Mouse (Mus musculus) CH12.LX (cell line): Measurements from ENCODE around the gene Cryga. TPM values are rescaled to one million over a fixed set of nuclear protein-coding genes. Genes with fewer than 3 reads are reported as not detected.

Source experiments
- DNase-seq: peaks from one replicate; pipeline ENCODE4 v3.0.0-alpha.2; 2013; ENCODE audit errors: extremely low read depth
- H3K27ac ChIP-seq: 2 replicates; pipeline ENCODE4 v1.5.1; 2012; ENCODE audit warnings: low read depth, mild to moderate bottlenecking, control low read depth, moderate library complexity; ENCODE audit not compliant: insufficient read depth
- H3K27me3 ChIP-seq: replicated peaks from 2 replicates; pipeline ENCODE3; 2012; ENCODE audit warnings: inconsistent platforms
- H3K36me3 ChIP-seq, 2 experiments: replicated peaks in 1 of 2; 2 replicates each; pipeline versions ENCODE3 to v1.6.1; 2012; ENCODE audit warnings: inconsistent platforms in 1 of 2, low read length in 1 of 2, mild to moderate bottlenecking in 1 of 2, mixed read lengths in 1 of 2, moderate library complexity in 1 of 2; ENCODE audit not compliant: control insufficient read depth in 1 of 2, insufficient read depth in 1 of 2
- H3K4me1 ChIP-seq, 2 experiments: 2 replicates each; pipeline ENCODE4 v1.6.1; 2012; ENCODE audit warnings: inconsistent platforms in 1 of 2, moderate library complexity in 1 of 2; ENCODE audit not compliant: insufficient read depth in 2 of 2, control insufficient read depth in 1 of 2
- H3K4me2 ChIP-seq: 2 replicates; pipeline ENCODE4 v1.6.1; 2012; ENCODE audit warnings: low read depth, mild to moderate bottlenecking, control low read depth; ENCODE audit not compliant: poor library complexity, insufficient read depth, severe bottlenecking
- H3K4me3 ChIP-seq, 3 experiments: fragments of 150-350 bp in 1 of 3; sonication (generic) in 1 of 3; replicated peaks in 1 of 3; 2 replicates each; pipeline versions ENCODE3 to v1.5.1; 2011 to 2012; ENCODE audit warnings: low read depth in 2 of 3, low read length in 2 of 3, mild to moderate bottlenecking in 2 of 3, moderate library complexity in 2 of 3, control low read depth in 1 of 3, improper control_type of control experiment in 1 of 3, inconsistent platforms in 1 of 3, mixed read lengths in 1 of 3; ENCODE audit not compliant: poor library complexity in 1 of 3
- H3K79me2 ChIP-seq: replicated peaks from 2 replicates; pipeline ENCODE4 v1.6.1; 2012; ENCODE audit warnings: mild to moderate bottlenecking, moderate library complexity; ENCODE audit not compliant: control insufficient read depth, poor library complexity, insufficient read depth, severe bottlenecking; ENCODE audit errors: extremely low read depth
- H3K9ac ChIP-seq: 2 replicates; pipeline ENCODE4 v1.6.1; 2012; ENCODE audit warnings: low read depth, mild to moderate bottlenecking, control low read depth, moderate library complexity; ENCODE audit not compliant: insufficient read depth
- H3K9me3 ChIP-seq: replicated peaks from 2 replicates; pipeline ENCODE3; 2012; ENCODE audit warnings: low read length, inconsistent platforms, mixed read lengths
- BHLHE40 ChIP-seq: IDR thresholded peaks from 2 replicates; pipeline ENCODE4 v1.6.1; 2011; ENCODE audit warnings: mild to moderate bottlenecking, low read depth, low read length, improper control_type of control experiment
- ETS1 ChIP-seq: conservative IDR thresholded peaks from 2 replicates; pipeline ENCODE4 v1.6.1; 2012; ENCODE audit warnings: low read depth, mild to moderate bottlenecking, inconsistent platforms, low read length, improper control_type of control experiment, moderate library complexity
- GABPA ChIP-seq: IDR thresholded peaks from 2 replicates; pipeline ENCODE4 v1.6.1; 2012; ENCODE audit warnings: low read depth, low read length, improper control_type of control experiment, inconsistent platforms; ENCODE audit not compliant: insufficient replicate concordance
- IRF4 ChIP-seq: IDR thresholded peaks from 2 replicates; pipeline ENCODE4 v1.6.1; 2014; ENCODE audit warnings: low read depth, mild to moderate bottlenecking, inconsistent platforms, low read length, improper control_type of control experiment
- JUN ChIP-seq: IDR thresholded peaks from 2 replicates; pipeline ENCODE4 v1.6.1; 2011; ENCODE audit warnings: low read depth, mild to moderate bottlenecking, low read length, improper control_type of control experiment, moderate library complexity; ENCODE audit not compliant: insufficient read depth
- JUND ChIP-seq: conservative IDR thresholded peaks from 2 replicates; pipeline ENCODE4 v1.6.1; 2011; ENCODE audit warnings: low read depth, low read length, improper control_type of control experiment
- KAT2A ChIP-seq: IDR thresholded peaks from 2 replicates; pipeline ENCODE4 v1.6.1; 2012; ENCODE audit warnings: low read length, improper control_type of control experiment, inconsistent platforms; ENCODE audit not compliant: insufficient replicate concordance
- MAZ ChIP-seq: IDR thresholded peaks from 2 replicates; pipeline ENCODE4 v1.6.1; 2012; ENCODE audit warnings: low read depth, mild to moderate bottlenecking, inconsistent platforms, low read length, improper control_type of control experiment, moderate library complexity
- MEF2A ChIP-seq: IDR thresholded peaks from 2 replicates; pipeline ENCODE4 v1.6.1; 2014; ENCODE audit warnings: low read depth, mild to moderate bottlenecking, inconsistent platforms, low read length, improper control_type of control experiment, borderline replicate concordance
- MXI1 ChIP-seq: IDR thresholded peaks from 2 replicates; pipeline ENCODE4 v1.6.1; 2011; ENCODE audit warnings: mild to moderate bottlenecking, low read depth, low read length, improper control_type of control experiment
- MYC ChIP-seq: IDR thresholded peaks from 2 replicates; pipeline ENCODE4 v1.6.1; 2011; ENCODE audit warnings: low read depth, mild to moderate bottlenecking, improper control_type of control experiment, low read length
- NELFE ChIP-seq: IDR thresholded peaks from 2 replicates; pipeline ENCODE4 v1.6.1; 2011; ENCODE audit warnings: low read depth, low read length, improper control_type of control experiment
- NRF1 ChIP-seq: IDR thresholded peaks from 2 replicates; pipeline ENCODE4 v1.6.1; 2014; ENCODE audit warnings: low read depth, mild to moderate bottlenecking, inconsistent platforms, low read length, improper control_type of control experiment, moderate library complexity
- POLR2AphosphoS2 ChIP-seq: IDR thresholded peaks from 2 replicates; pipeline ENCODE4 v1.6.1; 2011; ENCODE audit warnings: low read depth, low read length, improper control_type of control experiment
- TBP ChIP-seq: conservative IDR thresholded peaks from 2 replicates; pipeline ENCODE4 v1.6.1; 2011; ENCODE audit warnings: low read depth, low read length, improper control_type of control experiment
- ZNF384 ChIP-seq: IDR thresholded peaks from 2 replicates; pipeline ENCODE4 v1.6.1; 2012; ENCODE audit warnings: low read depth, low read length, improper control_type of control experiment, inconsistent platforms
- dilution Hi-C: fragments of 300-500 bp; cut with MboI; formaldehyde crosslinking; loops from 2 replicates; pipeline ENCODE4 v1.14.3; 2020; ENCODE audit warnings: low sequenced_read_pairs; ENCODE audit not compliant: extremely low pct_unique_long_range_greater_than_20kb, extremely low pct_ligation_motif_present
- in situ Hi-C: fragments of 300-500 bp; cut with MboI; formaldehyde crosslinking; loops from 3 replicates; pipeline ENCODE4 v1.14.3; 2019; ENCODE audit warnings: low sequenced_read_pairs, low pct_ligation_motif_present, low pct_unique_long_range_greater_than_20kb, mixed read lengths
- polyA plus RNA-seq: library from polyadenylated mRNA; unstranded; fragments of >175 nt; gene quantifications from 2 replicates; pipeline ENCODE4 v1.2.1, GENCODE M21; 2012; ENCODE audit warnings: low read depth; ENCODE audit not compliant: insufficient read length
- total RNA-seq, 2 experiments: library from RNA; depleted of rRNA; stranded (reverse); fragments of 300-350 nt in 1 of 2; fragments of >200 nt in 1 of 2; gene quantifications; 2 replicates each; pipeline ENCODE4 v1.2.3; 2012 to 2014

Gene Cryga
- total and polyA plus RNA-seq, 3 experiments, result not detected

DNA sequence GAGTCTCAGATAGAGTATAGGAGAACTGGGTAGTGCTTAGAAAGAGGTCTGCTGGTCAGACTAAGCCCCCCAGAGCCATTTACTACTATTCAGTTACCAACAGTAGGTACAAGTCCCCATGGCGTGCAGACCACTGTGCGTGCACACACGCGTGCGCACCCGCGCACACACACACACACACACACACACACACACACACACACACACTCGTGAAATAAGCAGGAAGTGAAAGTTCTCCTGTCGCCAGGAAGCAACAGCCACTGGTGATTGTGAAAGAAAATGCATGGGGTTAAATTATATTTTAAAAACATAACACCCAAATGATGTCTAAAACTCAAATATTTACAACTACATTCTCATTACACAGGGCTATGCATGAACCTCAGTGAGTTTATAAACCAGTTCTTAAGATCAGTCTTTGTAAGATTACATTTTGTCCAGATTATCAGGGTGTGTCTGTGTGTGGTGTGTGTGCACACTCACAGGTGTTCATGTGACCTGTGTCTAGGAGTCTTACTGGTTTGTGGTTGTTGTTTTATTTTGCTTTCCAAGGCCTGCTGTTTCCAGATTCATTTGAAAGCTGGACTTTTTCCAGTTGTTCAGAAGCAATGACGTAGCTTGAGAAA, 4.6 kb upstream of the Cryga start:
- DNase-seq, result no peak
- H3K4me2 ChIP-seq, result peak overlapping the region; percentile 15; the same call in 1 of the 2 replicates
- peaks cover 0 to 18% of the 10 kb centered on the region in 2 experiments; a peak in 2 of 4 replicates for H3K4me1 ChIP-seq
- H3K79me2 ChIP-seq, result no peaks in the 10 kb centered on the region
- no peaks in the 10 kb centered on the region for H3K27me3 ChIP-seq
- no peak overlapping the region for H3K27ac ChIP-seq
- no peak overlapping the region for H3K4me3 ChIP-seq
- H3K9me3 ChIP-seq, result no peaks in the 10 kb centered on the region
- in situ Hi-C loops (no loop called here), dilution Hi-C loops (no loop called here)
- H3K36me3 ChIP-seq, result no peaks in the 10 kb centered on the region
- no peak overlapping the region for H3K9ac ChIP-seq
- TF ChIP-seq NELFE (no peak), MXI1 (no peak), NRF1 (no peak)

DNA sequence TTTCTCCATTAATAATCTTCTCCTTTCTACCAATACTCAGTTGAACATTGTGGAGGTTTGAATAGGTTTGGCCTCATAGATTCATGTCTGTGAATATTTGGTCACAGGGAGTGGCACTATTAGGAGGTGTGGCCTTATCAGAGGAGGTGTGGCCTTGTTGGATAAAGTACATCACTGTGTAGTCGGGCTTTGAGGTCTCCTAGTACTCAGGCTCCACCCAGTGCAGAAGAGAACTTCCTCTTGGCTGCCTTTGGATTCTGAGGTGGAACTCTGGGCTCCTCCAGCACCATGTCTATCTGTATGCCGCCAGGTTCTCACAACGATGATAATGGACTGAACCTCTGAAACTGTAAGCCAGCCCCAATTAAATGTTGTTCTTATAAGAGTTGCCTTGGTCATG, 6.2 kb downstream of the Cryga start:
- Histone ChIP-seq H3K27me3 (no peaks in the 10 kb centered on the region), H3K36me3 (no peaks in the 10 kb centered on the region), H3K9me3 (no peaks in the 10 kb centered on the region), H3K4me2 (no peak overlapping the region), H3K79me2 (no peaks in the 10 kb centered on the region), H3K4me1 (no peaks in the 10 kb centered on the region), H3K9ac (no peak overlapping the region), H3K4me3 (no peak overlapping the region), H3K27ac (no peak overlapping the region)
- in situ Hi-C loops, result no loop called here
- no peak for DNase-seq
- dilution Hi-C loops, result no loop called here
- TF ChIP-seq ZNF384 (no peak), GABPA (no peak), TBP (no peak), KAT2A (no peak), BHLHE40 (no peak), MAZ (no peak), MYC (no peak), ETS1 (no peak), IRF4 (no peak), NELFE (no peak), JUND (no peak)

GRCm38 (mm10) chr1:65091566-65091965, 11.6 kb downstream of the Cryga start:
- H3K27ac ChIP-seq, result no peak overlapping the region

More at GRCm38 (mm10) chr1:65091566-65091965, 11.6 kb downstream of the Cryga start:
- H3K4me1 ChIP-seq, result no peaks in the 10 kb centered on the region
- H3K4me2 ChIP-seq, result no peak overlapping the region
- no peaks in the 10 kb centered on the region for H3K27me3 ChIP-seq
- dilution Hi-C loops, result no loop called here
- no peak for DNase-seq
- H3K9ac ChIP-seq, result no peak overlapping the region
- no peak overlapping the region for H3K4me3 ChIP-seq
- in situ Hi-C loops, result no loop called here
- H3K9me3 ChIP-seq, result no peaks in the 10 kb centered on the region
- no peaks in the 10 kb centered on the region for H3K36me3 ChIP-seq
- no peaks in the 10 kb centered on the region for H3K79me2 ChIP-seq
- no peak for TF ChIP-seq POLR2AphosphoS2
- TF ChIP-seq MAZ, result no peak
- TF ChIP-seq NELFE, result no peak
- no peak for TF ChIP-seq MXI1
- TF ChIP-seq BHLHE40, result no peak
- no peak for TF ChIP-seq JUN
- TF ChIP-seq MEF2A, result no peak
- no peak for TF ChIP-seq NRF1
